Mouse (Mus musculus): ENCODE results near the gene Nav3.

Nav3 gene

GRCm38 (mm10) chr10:109904841-109905240, 551.2 kb downstream of the Nav3 start:
- DNase-seq, result no peak

GRCm38 (mm10) chr10:109903701-109904555, 552.1 kb downstream of the Nav3 start:
- DNase-seq, result no peak

DNA sequence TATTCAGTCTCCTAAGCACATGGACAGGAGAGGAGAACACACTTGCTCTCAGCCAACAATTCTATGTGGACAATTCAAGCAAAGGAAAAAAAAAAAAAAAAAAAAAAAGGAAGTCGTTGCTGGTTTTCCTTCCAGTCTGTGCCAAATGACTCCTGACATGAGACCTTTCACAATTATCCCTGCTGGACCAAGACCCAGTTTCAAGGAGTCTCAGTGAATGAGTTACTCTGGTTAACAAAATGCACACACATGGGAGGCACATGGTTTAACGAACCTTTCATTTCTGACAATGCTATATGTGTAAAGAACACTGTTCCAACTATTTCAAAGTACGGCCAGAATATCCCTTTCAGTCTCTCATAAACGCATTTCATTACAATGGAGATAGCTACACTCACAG, 552.8 kb downstream of the Nav3 start:
- no peak for DNase-seq

DNA sequence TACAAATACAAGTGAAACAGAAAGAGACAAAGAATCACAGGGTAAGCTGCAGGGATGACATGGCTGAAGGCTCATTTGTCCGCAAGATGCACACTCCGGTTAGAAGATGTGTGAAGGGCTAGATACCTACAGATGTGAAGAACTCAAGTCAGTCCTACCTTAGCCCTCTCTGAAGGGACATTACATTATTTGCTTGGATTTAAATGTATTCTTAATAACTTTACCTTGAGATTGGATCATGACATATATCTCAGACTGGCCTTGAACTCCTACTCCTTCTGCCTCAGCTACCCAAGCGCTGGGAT, 566.9 kb downstream of the Nav3 start:
- no peak for DNase-seq

GRCm38 (mm10) chr10:109888355-109889170, 567.4 kb downstream of the Nav3 start:
- DNase-seq, result no peak

DNA sequence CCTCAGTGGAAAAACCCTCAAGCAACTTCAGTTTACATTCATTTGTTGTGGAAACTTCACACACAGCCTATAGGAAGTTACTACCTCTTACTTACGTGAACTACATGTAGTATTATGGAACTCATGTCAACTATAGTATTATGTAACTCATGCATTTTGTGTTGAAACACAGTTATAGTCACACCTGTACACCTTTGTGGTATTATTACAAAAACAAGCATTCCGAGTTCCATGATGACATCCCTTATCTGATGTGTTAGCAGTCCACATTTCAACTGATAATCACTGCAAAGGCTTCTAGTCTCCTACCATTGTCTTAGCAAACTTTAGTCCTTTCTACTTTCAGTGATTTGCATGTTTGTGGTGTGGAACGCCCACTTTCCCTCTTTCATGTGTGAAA, 568.8 kb downstream of the Nav3 start:
- no peak for DNase-seq

- DNase-seq, result no peak
Measured at GRCm38 (mm10) chr10:109876107-109876506, 579.9 kb downstream of the Nav3 start.

DNA sequence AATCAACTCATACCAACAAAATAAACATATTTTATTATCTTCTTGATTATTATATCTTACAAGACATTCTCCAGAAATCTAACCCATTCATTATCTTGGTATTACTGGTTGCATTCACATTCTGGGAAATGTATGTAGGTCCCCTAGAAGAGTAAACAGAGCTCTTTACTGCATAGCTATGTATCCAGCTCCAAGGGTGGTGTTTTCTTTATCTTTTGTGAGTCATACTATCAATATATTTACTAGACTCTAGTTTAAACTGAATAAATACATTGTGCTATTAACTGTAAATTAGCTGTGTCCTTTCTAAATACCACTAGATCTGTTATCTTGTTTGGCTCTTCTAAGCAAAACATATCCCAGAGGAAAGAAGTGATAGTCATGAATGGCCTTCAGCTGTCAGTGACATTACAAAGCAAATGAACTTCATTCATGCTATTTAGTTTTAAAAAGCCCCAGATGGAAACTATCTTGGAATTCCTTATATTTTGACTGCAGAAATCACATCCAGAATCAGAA, 580.6 kb downstream of the Nav3 start:
- DNase-seq, result no peak

GRCm38 (mm10) chr10:109874652-109875311, 581.2 kb downstream of the Nav3 start:
- DNase-seq, result no peak

GRCm38 (mm10) chr10:109866063-109866462, 589.9 kb downstream of the Nav3 start:
- no peak for DNase-seq

DNA sequence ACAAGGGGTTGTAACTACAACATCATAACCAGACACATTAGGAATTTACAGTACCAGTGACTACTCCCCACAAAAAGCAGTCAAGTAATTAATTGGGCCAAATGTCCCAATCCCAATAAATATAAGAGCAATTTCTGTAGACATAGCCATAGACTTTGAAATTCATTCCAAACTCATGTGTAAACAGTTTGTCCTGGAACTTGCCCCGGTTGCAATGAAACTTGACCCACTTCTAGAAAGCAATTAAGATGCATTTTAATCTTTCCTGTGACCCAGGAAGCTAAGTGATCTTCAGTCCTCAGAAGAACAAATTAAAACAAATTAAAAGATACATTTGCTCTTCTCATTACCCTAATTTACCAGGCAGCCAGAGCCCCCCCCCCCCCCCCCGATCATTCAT, 590.6 kb downstream of the Nav3 start:
- DNase-seq, result no peak

- peak; percentile 30 for DNase-seq
Measured at GRCm38 (mm10) chr10:109864708-109865107, 591.3 kb downstream of the Nav3 start.

GRCm38 (mm10) chr10:109861275-109861674, 594.7 kb downstream of the Nav3 start:
- DNase-seq, result no peak

GRCm38 (mm10) chr10:109858568-109858967, 597.4 kb downstream of the Nav3 start:
- no peak for DNase-seq

GRCm38 (mm10) chr10:109852392-109852791, 603.6 kb downstream of the Nav3 start:
- DNase-seq, result no peak

GRCm38 (mm10) chr10:109847631-109848030, 608.4 kb downstream of the Nav3 start:
- DNase-seq, result no peak

GRCm38 (mm10) chr10:109843661-109844060, 612.3 kb downstream of the Nav3 start:
- DNase-seq, result no peak

DNA sequence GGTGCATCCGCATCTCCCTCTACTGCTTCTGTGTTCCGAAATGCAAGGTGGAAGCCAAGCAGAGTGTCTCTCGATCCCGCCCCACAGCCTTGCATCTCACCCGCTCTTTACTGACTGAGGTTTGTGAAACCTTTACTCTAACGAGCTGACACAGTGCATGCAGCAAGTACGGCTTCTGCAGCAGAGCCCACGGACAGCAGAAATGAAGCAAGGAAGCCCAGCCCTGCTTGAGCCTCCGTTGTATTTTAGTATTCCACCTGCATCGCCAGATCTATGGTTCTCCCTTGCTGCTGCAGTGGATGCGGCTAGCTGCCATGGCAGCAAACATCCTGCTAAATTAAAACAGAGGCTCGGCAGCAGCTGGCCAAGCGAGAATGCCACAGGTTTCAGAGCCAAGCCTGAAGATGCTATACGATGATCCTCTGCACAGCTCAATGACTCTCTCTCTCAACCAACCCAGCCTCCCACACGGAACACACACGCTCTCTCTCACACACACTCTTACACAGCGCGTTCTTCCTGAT, 623.2 kb downstream of the Nav3 start:
- DNase-seq, result peak; percentile 35

DNA sequence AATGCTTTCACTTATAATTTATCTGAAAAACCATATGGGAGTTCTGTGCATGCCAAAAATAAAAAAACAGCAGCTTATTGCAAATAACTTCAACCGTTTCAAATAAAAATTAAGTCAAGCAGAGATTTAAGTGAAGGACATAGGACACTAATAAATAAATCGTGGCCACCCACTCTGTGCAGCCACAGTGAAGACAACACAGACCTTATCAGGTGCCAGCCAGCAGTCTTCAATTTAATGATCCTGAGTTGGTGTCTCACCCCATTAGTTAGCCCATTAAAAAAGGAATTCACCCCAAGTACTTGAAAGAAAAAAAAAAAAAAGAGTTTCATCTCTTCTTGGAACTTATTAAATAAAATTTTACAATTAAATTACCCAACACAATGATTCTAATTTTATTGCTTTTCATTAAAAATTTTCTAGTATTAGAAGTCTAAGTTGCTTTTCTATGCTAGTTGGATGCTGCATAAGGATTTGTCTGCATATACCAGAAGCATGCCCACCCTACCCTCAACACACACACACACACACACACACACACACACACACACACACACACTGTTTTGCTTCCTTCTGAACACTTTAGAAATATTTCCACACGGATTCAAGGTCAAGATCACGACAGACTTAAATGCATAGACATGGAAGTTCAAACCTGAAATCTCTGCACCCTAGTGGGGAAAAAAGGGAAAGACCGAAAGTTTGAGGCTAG, 649.1 kb downstream of the Nav3 start:
- no peak for DNase-seq

DNA sequence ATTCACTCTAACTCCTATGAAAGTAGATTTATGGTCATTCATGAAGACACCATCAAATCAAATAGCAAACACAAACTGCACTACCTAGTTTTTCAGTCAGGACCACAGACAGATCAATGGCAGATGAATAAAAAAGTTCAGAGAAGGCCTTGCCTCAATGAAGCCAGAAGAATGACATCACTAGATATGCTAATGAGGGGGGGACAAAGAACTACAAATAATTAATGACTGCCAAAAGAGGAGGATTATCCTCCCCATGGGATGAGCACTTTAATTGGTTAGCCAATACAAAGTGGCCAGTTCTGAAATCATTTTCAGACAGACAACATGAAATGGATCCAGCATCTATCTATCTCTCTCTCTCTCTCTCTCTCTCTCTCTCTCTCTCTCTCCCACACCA, 652.6 kb downstream of the Nav3 start:
- DNase-seq, result no peak

DNA sequence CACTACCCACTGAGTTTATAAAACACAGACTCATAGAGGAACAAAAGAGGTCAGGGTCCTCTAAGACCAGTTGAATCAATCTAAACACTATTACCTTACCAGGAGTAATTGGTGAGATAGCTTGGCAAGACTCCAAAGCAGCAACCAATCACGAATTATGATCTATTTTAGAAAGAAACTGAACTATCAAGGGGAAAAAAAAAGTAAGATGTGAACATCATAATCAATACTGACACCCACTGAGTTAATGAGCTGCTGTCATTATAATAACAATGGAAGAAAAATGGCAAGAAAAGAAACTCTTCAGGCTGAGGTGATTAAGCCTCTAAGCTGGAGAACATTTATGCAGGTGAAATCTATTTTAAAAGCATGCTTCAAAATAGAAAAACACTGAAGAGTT, 653.8 kb downstream of the Nav3 start:
- DNase-seq, result no peak

DNA sequence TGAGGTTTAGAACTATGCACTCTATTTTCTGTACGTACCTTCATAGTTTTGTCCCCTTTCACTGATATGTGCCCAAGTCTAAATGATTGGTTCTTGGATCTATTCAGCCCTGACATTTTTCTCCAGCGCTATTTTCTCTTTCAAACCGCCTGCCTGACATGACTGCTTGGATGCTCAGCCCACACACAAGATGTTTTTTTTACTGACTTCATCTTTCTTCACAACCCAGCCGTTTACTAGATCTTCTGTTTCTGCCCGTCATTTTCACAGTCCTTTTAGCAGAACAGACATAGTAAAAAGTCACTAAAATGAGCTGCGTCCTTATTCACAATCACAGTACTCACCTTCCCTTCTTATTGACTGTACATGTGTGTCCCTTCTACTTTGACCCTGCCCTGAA, 656.8 kb downstream of the Nav3 start:
- no peak for DNase-seq

DNA sequence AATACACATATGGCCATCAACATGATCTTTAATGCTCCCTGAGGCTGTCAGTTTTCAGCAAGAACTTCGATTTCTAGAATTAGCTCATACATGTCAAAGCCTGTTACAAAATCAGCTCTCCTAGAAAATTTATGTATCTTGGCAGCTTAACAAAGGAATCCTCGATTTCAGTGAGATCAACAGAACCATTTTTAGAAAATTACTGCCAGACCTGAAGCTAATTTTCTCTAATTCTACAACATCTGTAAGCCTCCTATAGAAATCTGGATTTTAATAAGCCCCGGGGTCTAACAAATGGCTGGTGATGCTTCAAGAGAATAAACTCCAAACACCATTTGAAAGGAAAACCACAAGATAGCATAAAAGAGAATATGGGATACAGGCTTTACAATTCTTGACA, 659.0 kb downstream of the Nav3 start:
- no peak for DNase-seq
